ENCODE assay signal across 19 mouse cellular contexts in genomic region chr12:107669450-107669849, GRCm38 (mm10).
DNase-seq lines count a peak whose midpoint lies in the region; ATAC-seq and TF ChIP-seq lines count a peak whose summit lies in the region.
"Had no signal": no experiment of that assay in that cellular context is flagged by ENCODE, and none has a peak within 500 bp of the region (broad histone marks: within the 10 kb centered on the region; RNA-seq: fewer than 3 reads in every experiment).

No protein-coding gene starts in this region.

- TF ChIP-seq CTCF in lung, adult 2 months (IDR thresholded peaks at IDR 0.05; ENCODE audit: insufficient read depth, low read length): no peak
- TF ChIP-seq CTCF in cerebellum, adult 2 months (IDR thresholded peaks at IDR 0.05; ENCODE audit: borderline replicate concordance, insufficient read depth, low read depth, low read length): no peak

- peak overlapping the region; percentile 62 for H3K27ac ChIP-seq in embryonic facial prominence, embryonic 13.5 days
- H3K27ac ChIP-seq in embryonic facial prominence, embryonic 10.5 days (replicated peaks): no peak overlapping the region; the same call in 1 of the 2 replicates
- no peak overlapping the region; the same call in 1 of the 2 replicates for H3K27ac ChIP-seq in lung, embryonic 16.5 days (ENCODE audit: low read length)
- no peak overlapping the region for H3K27ac ChIP-seq in embryonic facial prominence, embryonic 14.5 days (replicated peaks; ENCODE audit: low read depth, low read length)
- 0 out of 2 replicates have a peak overlapping the region, but pooled peaks have one; percentile 22 for H3K27ac ChIP-seq in limb, embryonic 13.5 days
- no peak overlapping the region for H3K27ac ChIP-seq in cerebellum, adult 2 months (ENCODE audit: insufficient read depth, low read length)
- H3K27ac ChIP-seq: heart, embryonic 13.5 days; hindbrain, embryonic 15.5 days had no signal

- H3K4me1 ChIP-seq in embryonic facial prominence, embryonic 13.5 days: peaks cover 19% of the 10 kb centered on the region
- H3K4me1 ChIP-seq in embryonic facial prominence, embryonic 10.5 days: peaks cover 15% of the 10 kb centered on the region
- H3K4me1 ChIP-seq in lung, embryonic 16.5 days (replicated peaks; ENCODE audit: control insufficient read depth, insufficient read depth, low read length): no peaks in the 10 kb centered on the region
- H3K4me1 ChIP-seq in lung, adult 2 months (ENCODE audit: control insufficient read depth, insufficient read depth, low read length): no peaks in the 10 kb centered on the region
- H3K4me1 ChIP-seq in embryonic facial prominence, embryonic 14.5 days (ENCODE audit: control insufficient read depth, insufficient read depth, low read length): peaks cover 19% of the 10 kb centered on the region
- H3K4me1 ChIP-seq in limb, embryonic 13.5 days: peaks cover 20% of the 10 kb centered on the region
- no peaks in the 10 kb centered on the region for H3K4me1 ChIP-seq in cerebellum, adult 2 months (ENCODE audit: control insufficient read depth, insufficient read depth, low read length)
- H3K4me1 ChIP-seq: heart, embryonic 13.5 days; hindbrain, embryonic 15.5 days had no signal

- H3K9me3 ChIP-seq in embryonic facial prominence, embryonic 13.5 days: no peaks in the 10 kb centered on the region
- no peaks in the 10 kb centered on the region for H3K9me3 ChIP-seq in embryonic facial prominence, embryonic 10.5 days
- no peaks in the 10 kb centered on the region for H3K9me3 ChIP-seq in lung, embryonic 16.5 days (ENCODE audit: control insufficient read depth, low read length)
- H3K9me3 ChIP-seq in embryonic facial prominence, embryonic 14.5 days (ENCODE audit: control insufficient read depth, low read length): no peaks in the 10 kb centered on the region
- H3K9me3 ChIP-seq in limb, embryonic 13.5 days: no peaks in the 10 kb centered on the region
- H3K9me3 ChIP-seq: hindbrain, embryonic 15.5 days had no signal

- H3K4me2 ChIP-seq in embryonic facial prominence, embryonic 13.5 days: peak overlapping the region; percentile 24
- peak overlapping the region; percentile 19; the same call in 1 of the 2 replicates for H3K4me2 ChIP-seq in lung, embryonic 16.5 days (ENCODE audit: low read depth, low read length)
- H3K4me2 ChIP-seq in embryonic facial prominence, embryonic 14.5 days (ENCODE audit: low read depth, low read length): 0 out of 2 replicates have a peak overlapping the region, but pooled peaks have one; percentile 15
- H3K4me2 ChIP-seq in limb, embryonic 13.5 days (replicated peaks): peak overlapping the region; percentile 29
- H3K4me2 ChIP-seq: heart, embryonic 13.5 days; hindbrain, embryonic 15.5 days had no signal

- DNase-seq in embryonic facial prominence, embryonic 10.5 days (ENCODE audit: low spot score): no peak
- no peak for DNase-seq in lung, adult 2 months
- DNase-seq in embryonic facial prominence, embryonic 14.5 days (ENCODE audit: low spot score): no peak
- DNase-seq in cerebellum, adult 2 months: no peak
- no peak for DNase-seq in thymus, postnatal 25 days
- DNase-seq: B cell, adult 2 months; cerebellum, adult 11 months; cerebellum, adult 9-10 months; gastrocnemius, postnatal 36 days; heart, adult 11 months; heart, postnatal 36 days had no signal

- no peaks in the 10 kb centered on the region for H3K27me3 ChIP-seq in embryonic facial prominence, embryonic 13.5 days
- H3K27me3 ChIP-seq in embryonic facial prominence, embryonic 10.5 days (replicated peaks; ENCODE audit: low read depth, poor library complexity, severe bottlenecking): no peaks in the 10 kb centered on the region
- H3K27me3 ChIP-seq in lung, embryonic 16.5 days (ENCODE audit: control insufficient read depth, insufficient read depth, low read depth, low read length): no peaks in the 10 kb centered on the region
- H3K27me3 ChIP-seq in embryonic facial prominence, embryonic 14.5 days (replicated peaks; ENCODE audit: control insufficient read depth, insufficient read depth, low read length): no peaks in the 10 kb centered on the region
- no peaks in the 10 kb centered on the region for H3K27me3 ChIP-seq in limb, embryonic 13.5 days
- no peaks in the 10 kb centered on the region; the same call in 1 of the 2 replicates for H3K27me3 ChIP-seq in cerebellum, adult 2 months (ENCODE audit: control insufficient read depth, insufficient read depth, low read length)
- H3K27me3 ChIP-seq: heart, embryonic 13.5 days; hindbrain, embryonic 15.5 days had no signal

- H3K9ac ChIP-seq in embryonic facial prominence, embryonic 13.5 days: no peak overlapping the region
- no peak overlapping the region for H3K9ac ChIP-seq in lung, embryonic 16.5 days (ENCODE audit: low read length)
- H3K9ac ChIP-seq in embryonic facial prominence, embryonic 14.5 days (ENCODE audit: low read depth, low read length): peak overlapping the region; percentile 22; the same call in 1 of the 2 replicates
- H3K9ac ChIP-seq in limb, embryonic 13.5 days: no peak overlapping the region
- H3K9ac ChIP-seq: heart, embryonic 13.5 days; hindbrain, embryonic 15.5 days had no signal

- WGBS in embryonic facial prominence, embryonic 13.5 days: 47% methylated on average over 6 of the region's 6 CpGs
- 83% methylated on average over 6 of the region's 6 CpGs for WGBS in embryonic facial prominence, embryonic 10.5 days
- 70% methylated on average over 6 of the region's 6 CpGs for WGBS in lung, embryonic 16.5 days
- WGBS in lung, adult 2 months: 75% methylated on average over 6 of the region's 6 CpGs
- 53% methylated on average over 6 of the region's 6 CpGs for WGBS in embryonic facial prominence, embryonic 14.5 days
- 32% methylated on average over 6 of the region's 6 CpGs for WGBS in limb, embryonic 13.5 days
- WGBS in cerebellum, adult 2 months: 86% methylated on average over 6 of the region's 6 CpGs

- no peaks in the 10 kb centered on the region for H3K36me3 ChIP-seq in embryonic facial prominence, embryonic 13.5 days
- no peaks in the 10 kb centered on the region for H3K36me3 ChIP-seq in embryonic facial prominence, embryonic 10.5 days (replicated peaks)
- no peaks in the 10 kb centered on the region for H3K36me3 ChIP-seq in lung, embryonic 16.5 days (ENCODE audit: control insufficient read depth, insufficient read depth, low read length)
- H3K36me3 ChIP-seq in embryonic facial prominence, embryonic 14.5 days (ENCODE audit: control insufficient read depth, insufficient read depth, low read length): no peaks in the 10 kb centered on the region
- H3K36me3 ChIP-seq in limb, embryonic 13.5 days: no peaks in the 10 kb centered on the region
- H3K36me3 ChIP-seq: G1E; heart, embryonic 13.5 days; hindbrain, embryonic 15.5 days had no signal

- no peak overlapping the region for H3K4me3 ChIP-seq in embryonic facial prominence, embryonic 13.5 days
- no peak overlapping the region for H3K4me3 ChIP-seq in embryonic facial prominence, embryonic 10.5 days
- no peak overlapping the region for H3K4me3 ChIP-seq in lung, embryonic 16.5 days (ENCODE audit: low read length)
- H3K4me3 ChIP-seq in lung, adult 2 months (replicated peaks; ENCODE audit: extremely low read depth, low read depth, low read length): no peak overlapping the region
- no peak overlapping the region for H3K4me3 ChIP-seq in embryonic facial prominence, embryonic 14.5 days (ENCODE audit: low read depth, low read length)
- no peak overlapping the region for H3K4me3 ChIP-seq in limb, embryonic 13.5 days
- H3K4me3 ChIP-seq in cerebellum, adult 2 months (replicated peaks; ENCODE audit: insufficient read depth, low read depth, low read length): no peak overlapping the region
- H3K4me3 ChIP-seq: heart, embryonic 13.5 days; hindbrain, embryonic 15.5 days had no signal

- 0 out of 2 replicates have a peak, but pooled peaks have one; percentile 26 for ATAC-seq in embryonic facial prominence, embryonic 13.5 days (ENCODE audit: insufficient number of reproducible peaks, insufficient read depth, low FRiP score, low TSS enrichment, low read depth)
- ATAC-seq in lung, embryonic 16.5 days (ENCODE audit: low read depth): peak; percentile 54; the same call in 1 of the 2 replicates
- ATAC-seq in embryonic facial prominence, embryonic 14.5 days (ENCODE audit: low read depth): peak; percentile 74; the same call in 1 of the 2 replicates
- ATAC-seq in limb, embryonic 13.5 days (ENCODE audit: low FRiP score, low read depth): no peak
- ATAC-seq: CD4-positive, CD25-positive, alpha-beta regulatory T cell, adult 4 months; forebrain, embryonic 14.5 days had no signal

- TF ChIP-seq POLR2A in lung, adult 2 months (IDR thresholded peaks at IDR 0.05; ENCODE audit: borderline replicate concordance, extremely low read depth, low read depth, low read length): no peak
- no peak for TF ChIP-seq POLR2A in cerebellum, adult 2 months (IDR thresholded peaks at IDR 0.05; ENCODE audit: borderline replicate concordance, insufficient read depth, low read length)

Comparison
In these comparisons a context has a peak if more than half of its experiments do, and no peak if none do; other contexts are left out.
1. H3K27ac ChIP-seq: peak in embryonic facial prominence, embryonic 13.5 days (single experiment) and limb, embryonic 13.5 days (single experiment); none in embryonic facial prominence, embryonic 10.5 days (single experiment), lung, embryonic 16.5 days (single experiment), embryonic facial prominence, embryonic 14.5 days (single experiment) and cerebellum, adult 2 months (single experiment).
2. Peak in every context shown above with its lines, with median percentiles within 50 percentile points of each other: H3K4me2 ChIP-seq.